Mouse (Mus musculus) midbrain, embryonic 13.5 days (tissue): Measurements from ENCODE around the gene Gm2431. TPM values are rescaled to one million over a fixed set of nuclear protein-coding genes. Genes with fewer than 3 reads are reported as not detected.
"Not testable (repeated sequence)": the region's sequence is repeated elsewhere in the genome, so short reads cannot be mapped to it uniquely, and the experiment has no call there.

Experiments used
- ATAC-seq: fragments of 200-750 bp; cut with Nextera tagmentation; 2 replicates; pipeline ENCODE4 v1.8.0; 2017; ENCODE audit warnings: mild to moderate bottlenecking, moderate TSS enrichment, moderate library complexity
- H3K27ac ChIP-seq: fragments of 300-500 bp; sonication (generic); 2 replicates; pipeline ENCODE4 v1.5.1; 2015; ENCODE audit warnings: inconsistent platforms, mild to moderate bottlenecking, moderate library complexity
- H3K27me3 ChIP-seq: fragments of 300-500 bp; sonication (generic); 2 replicates; pipeline ENCODE4 v1.6.1; 2015; ENCODE audit warnings: mild to moderate bottlenecking, inconsistent platforms
- H3K36me3 ChIP-seq: fragments of 300-500 bp; sonication (generic); 2 replicates; pipeline ENCODE4 v1.6.1; 2015; ENCODE audit warnings: mild to moderate bottlenecking, inconsistent platforms
- H3K4me1 ChIP-seq: fragments of 300-500 bp; sonication (generic); replicated peaks from 2 replicates; pipeline ENCODE4 v1.6.1; 2015; ENCODE audit warnings: inconsistent platforms
- H3K4me2 ChIP-seq: fragments of 300-500 bp; sonication (generic); replicated peaks from 2 replicates; pipeline ENCODE4 v1.6.1; 2015; ENCODE audit warnings: moderate library complexity, mild to moderate bottlenecking, inconsistent platforms
- H3K4me3 ChIP-seq: fragments of 300-500 bp; sonication (generic); replicated peaks from 2 replicates; pipeline ENCODE4 v1.5.1; 2015; ENCODE audit warnings: mild to moderate bottlenecking, inconsistent platforms
- H3K9ac ChIP-seq: fragments of 300-500 bp; sonication (generic); replicated peaks from 2 replicates; pipeline ENCODE4 v1.6.1; 2015; ENCODE audit warnings: mild to moderate bottlenecking, inconsistent platforms
- H3K9me3 ChIP-seq: fragments of 300-500 bp; sonication (generic); 2 replicates; pipeline ENCODE4 v1.6.1; 2016; ENCODE audit warnings: mild to moderate bottlenecking, inconsistent platforms
- WGBS: fragments of 180-500 bp; shearing (Covaris S2); methylation state at CpG from one replicate; pipeline ENCODE4 v1.1.7; 2015; 5-methylcytosine and 5-hydroxymethylcytosine counted together
- polyA plus RNA-seq: library from polyadenylated mRNA; unstranded; fragments of >200 nt; fragmentation: Nextera tagmentation; extraction: Ambion mirVana; gene quantifications from 2 replicates; pipeline ENCODE4 v1.2.1, GENCODE M21; 2015

Gene Gm2431
- polyA plus RNA-seq, 1 experiment from 2014 or later, result not detected

DNA sequence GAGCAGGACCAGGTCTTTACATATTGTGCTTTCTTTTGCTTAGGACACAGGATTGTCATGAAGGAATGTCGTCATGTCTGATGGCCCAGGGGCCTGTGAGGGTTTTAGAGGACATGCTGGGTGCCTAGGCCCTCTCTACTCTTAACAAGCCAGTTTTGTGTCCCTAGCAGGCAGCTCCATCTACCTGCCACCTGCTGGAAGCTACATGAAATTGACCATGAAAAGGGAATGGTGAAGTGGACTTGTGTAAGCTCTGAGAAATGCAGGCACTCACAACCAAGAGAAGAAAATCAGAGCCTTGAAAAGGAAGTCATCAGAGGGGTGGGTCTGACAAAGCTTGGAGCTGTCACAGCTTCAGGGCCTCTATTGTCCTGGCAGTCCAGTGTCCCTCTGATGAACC, 21.1 kb upstream of the Gm2431 start:
- not testable (repeated sequence) for H3K9me3 ChIP-seq, H3K36me3 ChIP-seq, H3K9ac ChIP-seq, ATAC-seq, H3K4me3 ChIP-seq, H3K27ac ChIP-seq, H3K4me2 ChIP-seq
- WGBS, result 72% methylated on average over 1 of the region's 1 CpGs
- H3K27me3 ChIP-seq, result peaks cover 19% of the 10 kb centered on the region
- peaks cover 11% of the 10 kb centered on the region for H3K4me1 ChIP-seq

GRCm38 (mm10) chr7:142278183-142278582, 20.0 kb upstream of the Gm2431 start:
- H3K27ac ChIP-seq, H3K36me3 ChIP-seq, H3K4me1 ChIP-seq, H3K9me3 ChIP-seq, H3K9ac ChIP-seq, H3K4me2 ChIP-seq, H3K4me3 ChIP-seq: not testable (repeated sequence)
- peaks cover 15% of the 10 kb centered on the region for H3K27me3 ChIP-seq
- peak; percentile 45; the same call in 1 of the 2 replicates for ATAC-seq
- 2% methylated on average over 3 of the region's 3 CpGs for WGBS

DNA sequence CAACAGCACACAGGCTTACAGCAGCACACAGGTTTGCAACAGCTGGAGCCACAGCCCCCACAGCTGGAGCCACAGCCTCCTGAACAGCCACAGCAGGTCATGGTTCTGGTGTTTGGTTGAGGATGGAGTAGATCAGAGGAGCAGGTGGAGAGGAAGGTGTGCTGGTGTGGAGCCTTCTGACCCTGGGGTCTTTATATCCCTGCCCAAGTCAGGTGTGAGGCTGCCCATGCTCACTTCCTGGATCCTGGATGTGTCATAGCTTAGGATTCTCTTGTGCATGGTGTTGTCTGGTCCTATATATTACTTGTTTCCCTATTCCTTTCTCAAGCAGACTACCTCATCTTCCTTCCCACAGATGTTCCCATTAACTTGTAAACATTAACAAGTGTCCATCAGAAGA, 16.1 kb upstream of the Gm2431 start, which contains the start of gene Gm4559:
Gene Gm4559, minus strand, starts transcription at position 101 of the 400 bp plus-strand sequence.
- not testable (repeated sequence) for H3K4me1 ChIP-seq, H3K9ac ChIP-seq, H3K36me3 ChIP-seq, H3K9me3 ChIP-seq, H3K4me2 ChIP-seq, H3K27me3 ChIP-seq, H3K27ac ChIP-seq, H3K4me3 ChIP-seq, ATAC-seq

DNA sequence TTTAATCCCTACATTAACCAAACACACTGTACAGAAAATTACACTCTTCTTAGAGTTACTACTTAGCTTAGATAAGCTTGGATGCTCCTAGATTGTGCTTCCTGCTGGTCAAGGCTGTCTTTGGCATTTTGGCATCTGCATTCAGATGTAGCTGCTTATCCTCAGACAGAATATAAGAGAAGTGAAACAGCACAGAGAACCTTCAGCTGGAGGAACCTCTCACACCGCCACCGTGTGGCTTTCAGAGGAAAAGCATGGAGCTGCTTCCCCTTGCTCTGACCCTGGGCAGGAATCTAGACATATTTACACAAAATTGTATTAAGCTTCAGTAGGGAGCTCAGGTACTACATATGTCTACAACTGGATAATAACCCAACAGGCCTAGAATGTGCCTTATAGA, 2.6 kb downstream of the Gm2431 start:
- WGBS, result 0% methylated on average over 2 of the region's 2 CpGs
- Histone ChIP-seq H3K27me3 (0 out of 2 replicates have a peak, but pooled peaks cover 2% of the 10 kb centered on the region), H3K4me3 (no peak overlapping the region), H3K9me3 (no peaks in the 10 kb centered on the region), H3K4me2 (no peak overlapping the region), H3K36me3 (no peaks in the 10 kb centered on the region), H3K9ac (no peak overlapping the region), H3K27ac (no peak overlapping the region), H3K4me1 (no peaks in the 10 kb centered on the region)
- 0 out of 2 replicates have a peak, but pooled peaks have one; percentile 56 for ATAC-seq

- no peak overlapping the region for H3K27ac ChIP-seq
- H3K4me2 ChIP-seq, result no peak overlapping the region
- H3K36me3 ChIP-seq, result no peaks in the 10 kb centered on the region
- no peak overlapping the region for H3K9ac ChIP-seq
- WGBS, result 0% methylated on average over 1 of the region's 1 CpGs
- 0 out of 2 replicates have a peak, but pooled peaks cover 2% of the 10 kb centered on the region for H3K27me3 ChIP-seq
- no peaks in the 10 kb centered on the region for H3K9me3 ChIP-seq
- no peaks in the 10 kb centered on the region for H3K4me1 ChIP-seq
- H3K4me3 ChIP-seq, result no peak overlapping the region
- ATAC-seq, result no peak
These were observed 8.3 kb downstream of the Gm2431 start for GRCm38 (mm10) chr7:142249824-142250223.

- WGBS, result 55% methylated on average over 2 of the region's 2 CpGs
- ATAC-seq, result no peak
- Histone ChIP-seq H3K4me3 (no peak within 1 kb of the TSS), H3K4me2 (no peak within 1 kb of the TSS), H3K9ac (no peak within 1 kb of the TSS), H3K27ac (no peak within 1 kb of the TSS), H3K27me3 (no peaks in the 10 kb centered on the region), H3K4me1 (no peaks in the 10 kb centered on the region), H3K9me3 (no peaks in the 10 kb centered on the region), H3K36me3 (no peaks in the 10 kb centered on the region)
These were observed 17.2 kb downstream of the Gm2431 start, which contains the start of gene Gm40460 for GRCm38 (mm10) chr7:142240978-142241377. Gm40460 (minus strand) TSS chr7:142241078.

DNA sequence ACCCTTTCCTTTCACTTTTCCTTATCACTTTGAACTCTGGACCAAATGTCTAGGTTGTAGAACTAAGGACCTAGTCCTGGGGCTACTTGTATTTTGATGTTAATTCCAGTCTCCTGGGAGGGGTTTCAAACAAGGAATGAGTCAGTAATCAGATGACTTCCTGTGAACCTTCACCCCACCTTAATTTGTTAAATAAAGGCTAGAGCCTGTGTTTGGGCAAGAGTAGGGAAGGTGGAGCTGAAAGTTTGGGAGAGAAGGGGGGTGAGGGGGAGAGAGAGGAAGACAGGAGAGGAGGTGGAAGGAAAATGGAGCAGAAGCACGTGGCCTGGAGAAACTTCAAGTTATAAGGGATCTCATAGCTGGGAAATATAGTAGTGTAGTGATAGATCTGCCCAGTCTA, 26.6 kb downstream of the Gm2431 start:
- no peak for ATAC-seq
- no peak overlapping the region for H3K9ac ChIP-seq
- WGBS, result 41% methylated on average over 1 of the region's 1 CpGs
- no peak overlapping the region for H3K4me2 ChIP-seq
- no peaks in the 10 kb centered on the region for H3K36me3 ChIP-seq
- H3K27me3 ChIP-seq, result no peaks in the 10 kb centered on the region
- 0 out of 2 replicates have a peak, but pooled peaks cover 9% of the 10 kb centered on the region for H3K9me3 ChIP-seq
- H3K4me1 ChIP-seq, result no peaks in the 10 kb centered on the region
- no peak overlapping the region for H3K4me3 ChIP-seq
- no peak overlapping the region for H3K27ac ChIP-seq

GRCm38 (mm10) chr7:142229871-142230270, 28.3 kb downstream of the Gm2431 start, which contains the start of gene Krtap5-5:
Krtap5-5 (minus strand) TSS chr7:142229971.
- H3K36me3 ChIP-seq, H3K27ac ChIP-seq, H3K4me2 ChIP-seq, H3K9me3 ChIP-seq, H3K9ac ChIP-seq, H3K27me3 ChIP-seq, ATAC-seq, H3K4me1 ChIP-seq, H3K4me3 ChIP-seq: not testable (repeated sequence)
- 55% methylated on average over 3 of the region's 3 CpGs for WGBS

- no peak overlapping the region for H3K9ac ChIP-seq
- H3K27ac ChIP-seq, result no peak overlapping the region
- H3K4me1 ChIP-seq, result no peaks in the 10 kb centered on the region
- no peak overlapping the region for H3K4me2 ChIP-seq
- no peaks in the 10 kb centered on the region for H3K9me3 ChIP-seq
- no peaks in the 10 kb centered on the region for H3K27me3 ChIP-seq
- WGBS, result 45% methylated on average over 2 of the region's 2 CpGs
- no peaks in the 10 kb centered on the region for H3K36me3 ChIP-seq
- no peak overlapping the region for H3K4me3 ChIP-seq
- no peak for ATAC-seq
These were observed 33.6 kb downstream of the Gm2431 start for GRCm38 (mm10) chr7:142224518-142224917.

- H3K27ac ChIP-seq, ATAC-seq, H3K9me3 ChIP-seq, H3K4me1 ChIP-seq, H3K27me3 ChIP-seq, H3K4me3 ChIP-seq, H3K9ac ChIP-seq, H3K36me3 ChIP-seq, H3K4me2 ChIP-seq: not testable (repeated sequence)
- WGBS, result 53% methylated on average over 1 of the region's 1 CpGs
These were observed 46.0 kb downstream of the Gm2431 start for GRCm38 (mm10) chr7:142212136-142212535.

- H3K9me3 ChIP-seq, result no peaks in the 10 kb centered on the region
- no peaks in the 10 kb centered on the region for H3K27me3 ChIP-seq
- no peak within 1 kb of the TSS for H3K4me3 ChIP-seq
- H3K36me3 ChIP-seq, result no peaks in the 10 kb centered on the region
- ATAC-seq, result no peak
- no peak within 1 kb of the TSS for H3K4me2 ChIP-seq
- no peak within 1 kb of the TSS for H3K9ac ChIP-seq
- no peak within 1 kb of the TSS for H3K27ac ChIP-seq
- no peaks in the 10 kb centered on the region for H3K4me1 ChIP-seq
- 71% methylated on average over 1 of the region's 1 CpGs for WGBS
These were observed 46.6 kb downstream of the Gm2431 start, which contains the start of gene Gm7579 for GRCm38 (mm10) chr7:142211559-142211958. Gm7579 (plus strand) TSS chr7:142211859.
